Mouse (Mus musculus): ENCODE data around the gene Tiam1. TPM values are rescaled to one million over a fixed set of nuclear protein-coding genes. Genes with fewer than 3 reads are reported as not detected.

The Tiam1 gene
- polyA plus RNA-seq, 1 experiment from 2014 or later, result 7.4 TPM

DNA sequence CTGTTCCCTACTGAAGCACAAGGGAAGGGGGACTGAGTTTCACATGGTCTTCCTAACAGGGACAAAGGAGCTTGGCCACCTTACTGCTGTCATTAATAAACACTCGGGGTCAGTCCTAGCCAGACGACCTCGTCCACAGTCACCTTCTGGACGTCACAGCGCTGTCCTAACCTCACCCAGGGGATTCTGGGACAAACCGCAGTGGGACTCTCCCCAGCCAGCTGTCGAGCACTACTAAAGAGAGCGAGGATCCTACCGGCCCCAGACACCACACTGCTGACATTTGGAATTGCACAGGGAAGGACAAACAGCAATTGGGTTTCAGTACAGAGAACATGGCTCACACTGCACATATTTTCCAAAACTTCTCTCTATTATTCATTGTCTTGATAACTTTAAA is 292.2 kb downstream of the Tiam1 start:
- Histone ChIP-seq H3K9me3 (ENCODE audit: control insufficient read depth, low read length) (no peaks in the 10 kb centered on the region), H3K36me3 (ENCODE audit: control insufficient read depth, insufficient read depth, low read length) (peaks cover 11% of the 10 kb centered on the region; the same call in 1 of the 2 replicates), H3K4me3 (ENCODE audit: low read length) (no peak overlapping the region), H3K4me1 (ENCODE audit: control insufficient read depth, insufficient read depth, low read length) (no peaks in the 10 kb centered on the region), H3K27ac (ENCODE audit: low read length) (no peak overlapping the region), H3K9ac (ENCODE audit: low read depth, low read length) (no peak overlapping the region), H3K4me2 (ENCODE audit: low read depth, low read length) (no peak overlapping the region), H3K27me3 (replicated peaks; ENCODE audit: control insufficient read depth, insufficient read depth, low read length) (no peaks in the 10 kb centered on the region)
- ATAC-seq, result no peak
- 73% methylated on average over 9 of the region's 9 CpGs for whole genome bisulfite sequencing

GRCm38 (mm10) chr16:89848651-89849597 is 294.6 kb downstream of the Tiam1 start:
- H3K4me2 ChIP-seq (ENCODE audit: low read depth, low read length), result no peak overlapping the region
- H3K9ac ChIP-seq (ENCODE audit: low read depth, low read length), result no peak overlapping the region
- H3K36me3 ChIP-seq (ENCODE audit: control insufficient read depth, insufficient read depth, low read length), result peaks cover 7% of the 10 kb centered on the region; the same call in 1 of the 2 replicates
- 86% methylated on average over 19 of the region's 19 CpGs for WGBS
- no peaks in the 10 kb centered on the region for H3K9me3 ChIP-seq (ENCODE audit: control insufficient read depth, low read length)
- H3K4me3 ChIP-seq (ENCODE audit: low read length), result no peak overlapping the region
- no peaks in the 10 kb centered on the region for H3K27me3 ChIP-seq (replicated peaks; ENCODE audit: control insufficient read depth, insufficient read depth, low read length)
- no peak for ATAC-seq
- H3K27ac ChIP-seq (ENCODE audit: low read length), result no peak overlapping the region
- no peaks in the 10 kb centered on the region for H3K4me1 ChIP-seq (ENCODE audit: control insufficient read depth, insufficient read depth, low read length)

DNA sequence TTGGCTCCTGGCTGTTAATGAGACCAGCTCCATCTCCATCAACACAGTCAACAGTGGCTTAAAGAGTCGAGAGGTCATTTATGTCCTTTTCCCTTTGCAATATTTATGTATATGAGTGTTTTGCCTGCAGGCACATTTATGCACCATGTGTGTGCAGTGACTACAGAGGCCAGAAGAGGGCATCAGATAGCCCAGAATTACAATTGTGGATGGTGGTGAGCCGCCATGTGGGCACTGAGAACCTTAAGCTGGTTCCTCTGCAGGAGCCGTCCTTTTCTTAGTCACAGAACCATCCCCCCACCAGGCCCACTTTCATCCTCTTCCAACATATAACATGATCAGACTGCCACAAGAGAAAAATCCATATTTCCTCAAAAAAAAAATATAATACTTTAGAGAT is 295.4 kb downstream of the Tiam1 start:
- Histone ChIP-seq H3K9ac (ENCODE audit: low read depth, low read length) (no peak overlapping the region), H3K36me3 (ENCODE audit: control insufficient read depth, insufficient read depth, low read length) (peaks cover 7% of the 10 kb centered on the region; the same call in 1 of the 2 replicates), H3K4me2 (ENCODE audit: low read depth, low read length) (no peak overlapping the region), H3K9me3 (ENCODE audit: control insufficient read depth, low read length) (no peaks in the 10 kb centered on the region), H3K4me3 (ENCODE audit: low read length) (no peak overlapping the region), H3K27me3 (replicated peaks; ENCODE audit: control insufficient read depth, insufficient read depth, low read length) (no peaks in the 10 kb centered on the region), H3K4me1 (ENCODE audit: control insufficient read depth, insufficient read depth, low read length) (no peaks in the 10 kb centered on the region), H3K27ac (ENCODE audit: low read length) (no peak overlapping the region)
- 92% methylated on average over 3 of the region's 3 CpGs for WGBS
- ATAC-seq, result no peak

GRCm38 (mm10) chr16:89845461-89845860 is 298.1 kb downstream of the Tiam1 start:
- H3K27me3 ChIP-seq (replicated peaks; ENCODE audit: control insufficient read depth, insufficient read depth, low read length), result no peaks in the 10 kb centered on the region
- H3K27ac ChIP-seq (ENCODE audit: low read length), result no peak overlapping the region
- H3K4me2 ChIP-seq (ENCODE audit: low read depth, low read length), result no peak overlapping the region
- H3K36me3 ChIP-seq (ENCODE audit: control insufficient read depth, insufficient read depth, low read length), result peaks cover 7% of the 10 kb centered on the region; the same call in 1 of the 2 replicates
- no peaks in the 10 kb centered on the region; the same call in 1 of the 2 replicates for H3K4me1 ChIP-seq (ENCODE audit: control insufficient read depth, insufficient read depth, low read length)
- no peak overlapping the region for H3K4me3 ChIP-seq (ENCODE audit: low read length)
- no peak for ATAC-seq
- 77% methylated on average over 8 of the region's 8 CpGs for WGBS
- no peaks in the 10 kb centered on the region for H3K9me3 ChIP-seq (ENCODE audit: control insufficient read depth, low read length)
- H3K9ac ChIP-seq (ENCODE audit: low read depth, low read length), result no peak overlapping the region

GRCm38 (mm10) chr16:89844580-89844979 is 299.0 kb downstream of the Tiam1 start:
- no peaks in the 10 kb centered on the region for H3K27me3 ChIP-seq (replicated peaks; ENCODE audit: control insufficient read depth, insufficient read depth, low read length)
- H3K4me3 ChIP-seq (ENCODE audit: low read length), result no peak overlapping the region
- peak; percentile 73 for ATAC-seq
- H3K4me2 ChIP-seq (ENCODE audit: low read depth, low read length), result no peak overlapping the region
- no peaks in the 10 kb centered on the region for H3K9me3 ChIP-seq (ENCODE audit: control insufficient read depth, low read length)
- H3K4me1 ChIP-seq (ENCODE audit: control insufficient read depth, insufficient read depth, low read length), result no peaks in the 10 kb centered on the region; the same call in 1 of the 2 replicates
- H3K36me3 ChIP-seq (ENCODE audit: control insufficient read depth, insufficient read depth, low read length), result peaks cover 7% of the 10 kb centered on the region; the same call in 1 of the 2 replicates
- H3K27ac ChIP-seq (ENCODE audit: low read length), result no peak overlapping the region
- 41% methylated on average over 5 of the region's 5 CpGs for WGBS
- no peak overlapping the region for H3K9ac ChIP-seq (ENCODE audit: low read depth, low read length)

GRCm38 (mm10) chr16:89841894-89842293 is 301.7 kb downstream of the Tiam1 start:
- 70% methylated on average over 6 of the region's 6 CpGs for WGBS
- H3K4me3 ChIP-seq (ENCODE audit: low read length), result no peak overlapping the region
- H3K27ac ChIP-seq (ENCODE audit: low read length), result no peak overlapping the region
- no peak for ATAC-seq
- no peak overlapping the region for H3K4me2 ChIP-seq (ENCODE audit: low read depth, low read length)
- no peak overlapping the region for H3K9ac ChIP-seq (ENCODE audit: low read depth, low read length)
- H3K27me3 ChIP-seq (replicated peaks; ENCODE audit: control insufficient read depth, insufficient read depth, low read length), result no peaks in the 10 kb centered on the region
- no peaks in the 10 kb centered on the region for H3K9me3 ChIP-seq (ENCODE audit: control insufficient read depth, low read length)
- no peaks in the 10 kb centered on the region for H3K36me3 ChIP-seq (ENCODE audit: control insufficient read depth, insufficient read depth, low read length)
- H3K4me1 ChIP-seq (ENCODE audit: control insufficient read depth, insufficient read depth, low read length), result no peaks in the 10 kb centered on the region; the same call in 1 of the 2 replicates

DNA sequence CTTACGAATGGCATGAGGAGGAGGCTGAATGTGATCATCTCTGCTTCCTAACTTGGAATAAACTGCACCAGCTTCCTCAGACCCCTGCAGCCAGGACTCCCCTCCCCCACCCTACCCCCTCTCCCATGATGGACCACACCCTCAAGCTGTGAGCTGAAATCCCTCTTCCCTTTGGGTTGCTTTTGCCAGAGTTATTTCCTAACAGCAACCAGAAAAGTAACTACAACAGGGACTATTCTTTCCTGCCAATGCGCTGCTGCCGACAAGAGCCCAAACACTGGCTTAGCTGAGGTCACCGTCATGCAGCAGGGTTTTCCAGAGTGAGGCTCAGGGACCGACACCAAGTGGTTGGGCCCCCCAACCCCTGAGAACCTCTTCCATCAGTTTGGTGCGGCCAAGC is 303.2 kb downstream of the Tiam1 start:
- no peaks in the 10 kb centered on the region for H3K27me3 ChIP-seq (replicated peaks; ENCODE audit: control insufficient read depth, insufficient read depth, low read length)
- no peaks in the 10 kb centered on the region for H3K9me3 ChIP-seq (ENCODE audit: control insufficient read depth, low read length)
- no peak overlapping the region for H3K4me3 ChIP-seq (ENCODE audit: low read length)
- whole genome bisulfite sequencing, result 89% methylated on average over 6 of the region's 6 CpGs
- H3K27ac ChIP-seq (ENCODE audit: low read length), result no peak overlapping the region
- no peak for ATAC-seq
- H3K9ac ChIP-seq (ENCODE audit: low read depth, low read length), result no peak overlapping the region
- no peak overlapping the region for H3K4me2 ChIP-seq (ENCODE audit: low read depth, low read length)
- no peaks in the 10 kb centered on the region for H3K36me3 ChIP-seq (ENCODE audit: control insufficient read depth, insufficient read depth, low read length)
- peaks cover 2% of the 10 kb centered on the region; the same call in 1 of the 2 replicates for H3K4me1 ChIP-seq (ENCODE audit: control insufficient read depth, insufficient read depth, low read length)

DNA sequence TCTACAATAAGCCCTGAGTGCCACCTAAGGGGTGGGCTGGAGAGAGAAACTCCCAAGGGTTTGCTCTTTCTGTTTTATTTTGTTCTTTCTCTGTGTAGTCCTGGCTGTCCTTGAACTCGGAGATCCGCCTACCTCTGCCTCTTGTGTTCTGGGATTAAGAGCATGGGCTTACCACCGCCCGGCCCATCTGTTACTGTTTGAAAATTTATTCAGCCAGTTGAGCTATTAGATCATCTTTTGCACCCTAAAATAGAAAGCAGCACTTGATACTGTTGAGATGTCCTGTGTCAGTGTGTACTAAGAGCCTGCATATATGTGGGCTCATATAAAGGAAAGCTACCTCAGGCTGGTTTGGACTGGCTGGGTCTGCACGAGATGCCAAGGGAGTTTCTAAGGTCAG is 303.7 kb downstream of the Tiam1 start:
- WGBS, result 83% methylated on average over 5 of the region's 5 CpGs
- Histone ChIP-seq H3K4me1 (ENCODE audit: control insufficient read depth, insufficient read depth, low read length) (peaks cover 2% of the 10 kb centered on the region; the same call in 1 of the 2 replicates), H3K36me3 (ENCODE audit: control insufficient read depth, insufficient read depth, low read length) (no peaks in the 10 kb centered on the region), H3K4me3 (ENCODE audit: low read length) (no peak overlapping the region), H3K27me3 (replicated peaks; ENCODE audit: control insufficient read depth, insufficient read depth, low read length) (no peaks in the 10 kb centered on the region), H3K9ac (ENCODE audit: low read depth, low read length) (no peak overlapping the region), H3K9me3 (ENCODE audit: control insufficient read depth, low read length) (no peaks in the 10 kb centered on the region), H3K4me2 (ENCODE audit: low read depth, low read length) (no peak overlapping the region), H3K27ac (ENCODE audit: low read length) (no peak overlapping the region)
- no peak for ATAC-seq

DNA sequence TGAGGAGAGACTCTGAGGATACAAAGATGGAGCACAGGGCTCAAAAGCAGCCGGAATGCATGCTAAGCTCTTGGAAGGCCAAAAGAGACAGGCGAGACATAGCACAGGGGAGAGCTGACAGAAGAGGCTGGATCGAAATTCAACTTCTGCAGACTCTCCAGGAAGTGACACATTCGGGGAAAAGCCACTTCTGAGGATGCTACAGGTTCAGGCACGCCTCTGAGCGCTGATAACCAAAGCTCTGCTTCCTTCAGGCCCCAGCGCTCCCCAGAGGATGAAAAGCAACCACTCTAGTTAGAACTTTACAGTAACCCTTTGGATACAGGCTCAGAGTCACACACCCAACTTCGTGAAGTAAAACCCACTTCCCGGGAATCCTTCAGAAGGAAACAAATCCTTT is 306.5 kb downstream of the Tiam1 start:
- 66% methylated on average over 9 of the region's 9 CpGs for WGBS
- peaks cover 2% of the 10 kb centered on the region; the same call in 1 of the 2 replicates for H3K4me1 ChIP-seq (ENCODE audit: control insufficient read depth, insufficient read depth, low read length)

More for the DNA sequence above, 306.5 kb downstream of the Tiam1 start:
- Histone ChIP-seq H3K9me3 (ENCODE audit: control insufficient read depth, low read length) (no peaks in the 10 kb centered on the region), H3K4me2 (ENCODE audit: low read depth, low read length) (no peak overlapping the region), H3K4me3 (ENCODE audit: low read length) (no peak overlapping the region), H3K27ac (ENCODE audit: low read length) (no peak overlapping the region), H3K9ac (ENCODE audit: low read depth, low read length) (no peak overlapping the region), H3K27me3 (replicated peaks; ENCODE audit: control insufficient read depth, insufficient read depth, low read length) (no peaks in the 10 kb centered on the region), H3K36me3 (ENCODE audit: control insufficient read depth, insufficient read depth, low read length) (no peaks in the 10 kb centered on the region)
- ATAC-seq, result no peak
